Comparison of ENCODE assay signal across 17 mouse cellular contexts in genomic region chr2:50815541-50815940, GRCm38 (mm10).
DNase-seq lines count a peak whose midpoint lies in the region; ATAC-seq and TF ChIP-seq lines count a peak whose summit lies in the region.
"Had no signal": no experiment of that assay in that cellular context is flagged by ENCODE, and none has a peak within 500 bp of the region (broad histone marks: within the 10 kb centered on the region; RNA-seq: fewer than 3 reads in every experiment).

No protein-coding gene starts in this region.

- H3K9ac ChIP-seq in kidney, postnatal 0 days (ENCODE audit: low read depth, low read length), result no peak overlapping the region
- H3K9ac ChIP-seq: embryonic facial prominence, embryonic 13.5 days; neural tube, embryonic 12.5 days had no signal

- H3K4me1 ChIP-seq in kidney, postnatal 0 days (replicated peaks; ENCODE audit: insufficient read depth, low read length), result no peaks in the 10 kb centered on the region
- no peaks in the 10 kb centered on the region for H3K4me1 ChIP-seq in kidney, adult 2 months (ENCODE audit: control insufficient read depth, insufficient read depth, low read length)
- peaks cover 67% of the 10 kb centered on the region for H3K4me1 ChIP-seq in limb, embryonic 10.5 days

- no peaks in the 10 kb centered on the region for H3K36me3 ChIP-seq in kidney, postnatal 0 days (ENCODE audit: insufficient read depth, low read length)
- no peaks in the 10 kb centered on the region for H3K36me3 ChIP-seq in kidney, adult 2 months (ENCODE audit: control insufficient read depth, insufficient read depth, low read length)
- no peaks in the 10 kb centered on the region for H3K36me3 ChIP-seq in limb, embryonic 10.5 days
- H3K36me3 ChIP-seq: embryonic facial prominence, embryonic 13.5 days; heart, embryonic 10.5 days; neural tube, embryonic 12.5 days had no signal

- peak; percentile 75 for DNase-seq in embryo, embryonic 10 days (ENCODE audit: low spot score)
- DNase-seq in embryo, embryonic 9.5 days (ENCODE audit: extremely low spot score), result no peak
- peak; percentile 76 for DNase-seq in kidney, postnatal 0 days (ENCODE audit: low spot score)
- no peak for DNase-seq in kidney, adult 2 months
- peak; percentile 51 for DNase-seq in brain, embryonic 14.5 days (ENCODE audit: low read depth)
- peak; percentile 41 for DNase-seq in limb, embryonic 10.5 days (ENCODE audit: low spot score)
- DNase-seq in spleen, postnatal 10 days (ENCODE audit: low spot score in 2 of 2), result no peak
- DNase-seq in layer of hippocampus, adult 18-20 months (ENCODE audit: low spot score in 2 of 2), result no peak
- DNase-seq: adrenal gland, adult 8-10 months; cerebellum, adult 11 months; cerebellum, postnatal 14 days; kidney, adult 8-10 months; right cerebral cortex, postnatal 14 days had no signal

- H3K27me3 ChIP-seq in kidney, postnatal 0 days (ENCODE audit: insufficient read depth, low read length), result no peaks in the 10 kb centered on the region
- H3K27me3 ChIP-seq in kidney, adult 2 months (replicated peaks; ENCODE audit: control insufficient read depth, insufficient read depth, low read length), result no peaks in the 10 kb centered on the region
- no peaks in the 10 kb centered on the region for H3K27me3 ChIP-seq in limb, embryonic 10.5 days (ENCODE audit: low read depth, poor library complexity, severe bottlenecking)
- H3K27me3 ChIP-seq: CH12.LX; embryonic facial prominence, embryonic 13.5 days; neural tube, embryonic 12.5 days had no signal

- TF ChIP-seq POLR2A in kidney, adult 2 months (IDR thresholded peaks at IDR 0.05; ENCODE audit: low read depth, low read length), result no peak
- no peak for TF ChIP-seq POLR2A in brain, embryonic 14.5 days (IDR thresholded peaks at IDR 0.05; ENCODE audit: borderline replicate concordance, extremely low read depth, insufficient read depth, insufficient read length, poor library complexity, severe bottlenecking)

- TF ChIP-seq CTCF in kidney, postnatal 0 days (IDR thresholded peaks at IDR 0.05; ENCODE audit: low read depth), result no peak
- TF ChIP-seq CTCF in kidney, adult 2 months (conservative IDR thresholded peaks at IDR 0.05; ENCODE audit: insufficient read depth, insufficient read length, low read depth, low read length), result no peak
- TF ChIP-seq CTCF in brain, embryonic 14.5 days (IDR thresholded peaks at IDR 0.05; ENCODE audit: borderline replicate concordance, extremely low read depth, insufficient read depth, insufficient read length), result no peak

- H3K4me2 ChIP-seq in kidney, postnatal 0 days (ENCODE audit: low read length), result no peak overlapping the region
- H3K4me2 ChIP-seq: embryonic facial prominence, embryonic 13.5 days; neural tube, embryonic 12.5 days had no signal

- H3K9me3 ChIP-seq in kidney, postnatal 0 days (replicated peaks; ENCODE audit: low read length), result no peaks in the 10 kb centered on the region
- no peaks in the 10 kb centered on the region for H3K9me3 ChIP-seq in limb, embryonic 10.5 days (replicated peaks)
- H3K9me3 ChIP-seq: embryonic facial prominence, embryonic 13.5 days; heart, embryonic 10.5 days; neural tube, embryonic 12.5 days had no signal

- H3K4me3 ChIP-seq in kidney, postnatal 0 days (replicated peaks; ENCODE audit: low read depth, low read length), result no peak overlapping the region
- no peak overlapping the region for H3K4me3 ChIP-seq in kidney, adult 2 months (ENCODE audit: insufficient read depth, low read depth, low read length)
- no peak overlapping the region for H3K4me3 ChIP-seq in limb, embryonic 10.5 days
- H3K4me3 ChIP-seq: embryonic facial prominence, embryonic 13.5 days; heart, embryonic 10.5 days; neural tube, embryonic 12.5 days had no signal

- no peak overlapping the region for H3K27ac ChIP-seq in kidney, postnatal 0 days
- no peak overlapping the region for H3K27ac ChIP-seq in kidney, adult 2 months (ENCODE audit: insufficient read depth, low read depth, low read length)
- H3K27ac ChIP-seq in limb, embryonic 10.5 days, result peak overlapping the region; percentile 42; the same call in 1 of the 2 replicates
- H3K27ac ChIP-seq: embryonic facial prominence, embryonic 13.5 days; heart, embryonic 10.5 days; neural tube, embryonic 12.5 days had no signal

- WGBS in kidney, postnatal 0 days, result 9% methylated on average over 3 of the region's 3 CpGs
- WGBS in kidney, adult 2 months, result 18% methylated on average over 3 of the region's 3 CpGs
- WGBS in limb, embryonic 10.5 days, result 2% methylated on average over 3 of the region's 3 CpGs

- ATAC-seq in kidney, postnatal 0 days (replicated peaks; ENCODE audit: low FRiP score, low read depth), result 0 out of 2 replicates have a peak, but pooled peaks have one; percentile 43

Comparison
In these comparisons a context has a peak if more than half of its experiments do, and no peak if none do; other contexts are left out.
1. DNase-seq: peak in embryo, embryonic 10 days (single experiment), kidney, postnatal 0 days (single experiment), brain, embryonic 14.5 days (single experiment) and limb, embryonic 10.5 days (single experiment); none in embryo, embryonic 9.5 days (single experiment), kidney, adult 2 months (single experiment), spleen, postnatal 10 days (0 of 2) and layer of hippocampus, adult 18-20 months (0 of 2).